Mouse (Mus musculus) forelimb bud, embryonic 11.5 days (tissue): ENCODE results near the gene Itgb8.
A peak's percentile ranks its signal among the peaks of the same experiment; 100 is the strongest.

ENCODE experiments used
- DNase-seq: peaks from one replicate; pipeline ENCODE4 v3.0.0-alpha.2; 2012; ENCODE audit warnings: low read depth, low spot score

Gene Itgb8

DNA sequence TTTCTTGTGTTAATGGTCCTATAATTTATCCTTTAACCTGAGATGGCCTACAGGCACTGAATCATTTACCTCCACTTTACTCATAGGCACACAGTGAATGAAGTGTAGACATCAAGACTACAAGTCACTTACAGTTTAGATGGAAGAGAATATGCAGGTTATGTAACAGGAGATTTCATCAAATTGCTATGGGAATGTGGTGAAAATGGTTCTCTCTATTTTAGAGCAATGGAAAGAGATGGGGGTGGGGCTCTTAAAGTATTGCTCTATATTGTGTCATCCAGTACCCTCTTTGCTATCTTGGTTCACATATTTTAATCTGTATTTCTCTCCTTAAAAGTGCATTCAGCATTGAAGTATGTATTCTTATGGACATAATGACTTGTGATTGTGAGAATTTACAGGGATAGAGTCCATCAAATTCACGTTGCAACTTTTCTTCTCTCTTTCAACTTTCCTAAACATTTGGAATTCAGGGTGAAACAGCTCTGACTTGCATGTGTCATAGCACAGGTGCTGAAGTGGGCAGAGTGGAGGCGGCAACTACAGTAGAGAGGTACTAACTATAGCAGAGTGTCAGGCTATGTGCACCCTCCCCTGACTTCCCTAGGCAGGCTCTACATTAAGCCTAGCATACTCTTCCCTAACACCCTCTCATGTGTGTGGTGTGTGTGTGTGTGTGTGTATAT is 29.1 kb downstream of the Itgb8 start:
- DNase-seq, result no peak

- no peak for DNase-seq
These were observed 31.2 kb downstream of the Itgb8 start for GRCm38 (mm10) chr12:119207464-119207801.

- DNase-seq, result no peak
These were observed 31.7 kb downstream of the Itgb8 start for GRCm38 (mm10) chr12:119206711-119207463.

GRCm38 (mm10) chr12:119204411-119204810 is 34.2 kb downstream of the Itgb8 start:
- DNase-seq, result no peak

DNA sequence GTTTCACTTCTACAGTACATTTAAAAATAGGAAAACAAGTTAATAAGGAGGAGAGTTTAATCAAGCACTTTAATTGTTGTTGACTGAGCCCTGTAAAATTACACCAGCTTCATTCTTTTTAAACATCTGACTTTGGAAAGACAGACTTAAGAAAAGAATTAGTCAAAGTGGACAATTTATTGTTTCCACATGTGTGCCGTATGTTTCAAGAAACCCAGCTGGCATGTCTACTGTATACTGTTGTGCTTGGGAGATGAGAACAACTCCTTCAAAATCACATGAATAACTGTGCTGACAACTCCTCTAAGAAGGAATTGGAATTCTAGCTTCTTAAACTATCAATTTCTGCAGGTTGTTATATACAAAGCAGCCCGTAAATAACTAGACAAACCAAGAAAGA is 35.8 kb downstream of the Itgb8 start:
- peak; percentile 9 for DNase-seq

- no peak for DNase-seq
These were observed 43.5 kb downstream of the Itgb8 start for GRCm38 (mm10) chr12:119195145-119195544.

DNA sequence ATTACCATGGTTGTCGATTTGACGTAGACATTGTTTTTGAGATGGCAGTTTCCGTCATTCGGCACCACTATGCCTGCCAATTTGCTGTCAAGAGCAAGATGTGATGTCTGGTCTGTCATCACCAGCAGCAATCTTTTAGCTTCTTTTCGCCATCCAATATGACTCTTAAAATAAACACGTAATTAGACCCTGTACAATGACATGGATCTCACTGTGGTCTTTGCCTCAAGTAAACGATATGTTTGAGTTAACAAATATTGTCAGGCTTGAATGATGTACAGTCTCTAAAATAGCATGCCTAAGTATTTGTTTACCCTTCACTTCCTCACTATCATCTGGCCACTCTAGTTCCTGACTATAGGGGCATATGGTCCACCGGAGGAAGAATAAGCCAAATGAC is 48.8 kb downstream of the Itgb8 start:
- DNase-seq, result no peak

DNA sequence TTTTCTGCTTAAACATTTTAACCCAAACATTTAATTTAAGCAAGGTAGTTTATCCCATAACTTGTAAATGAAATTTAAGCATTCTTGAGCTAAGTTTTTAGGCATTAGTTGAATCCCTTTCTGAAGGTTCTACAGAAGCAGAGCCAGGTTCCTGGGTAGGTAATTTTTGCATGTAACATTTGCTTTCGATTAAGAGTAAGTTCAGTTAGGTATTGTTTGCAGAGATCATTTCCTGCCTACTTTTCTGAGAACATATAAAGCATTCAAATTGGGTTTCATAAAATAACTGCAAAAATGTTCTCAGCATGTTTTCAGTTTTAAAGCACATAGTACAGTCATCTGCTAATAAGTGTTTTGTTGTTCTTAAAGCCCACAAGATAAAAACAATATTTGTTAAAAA is 53.2 kb downstream of the Itgb8 start:
- DNase-seq, result no peak

DNA sequence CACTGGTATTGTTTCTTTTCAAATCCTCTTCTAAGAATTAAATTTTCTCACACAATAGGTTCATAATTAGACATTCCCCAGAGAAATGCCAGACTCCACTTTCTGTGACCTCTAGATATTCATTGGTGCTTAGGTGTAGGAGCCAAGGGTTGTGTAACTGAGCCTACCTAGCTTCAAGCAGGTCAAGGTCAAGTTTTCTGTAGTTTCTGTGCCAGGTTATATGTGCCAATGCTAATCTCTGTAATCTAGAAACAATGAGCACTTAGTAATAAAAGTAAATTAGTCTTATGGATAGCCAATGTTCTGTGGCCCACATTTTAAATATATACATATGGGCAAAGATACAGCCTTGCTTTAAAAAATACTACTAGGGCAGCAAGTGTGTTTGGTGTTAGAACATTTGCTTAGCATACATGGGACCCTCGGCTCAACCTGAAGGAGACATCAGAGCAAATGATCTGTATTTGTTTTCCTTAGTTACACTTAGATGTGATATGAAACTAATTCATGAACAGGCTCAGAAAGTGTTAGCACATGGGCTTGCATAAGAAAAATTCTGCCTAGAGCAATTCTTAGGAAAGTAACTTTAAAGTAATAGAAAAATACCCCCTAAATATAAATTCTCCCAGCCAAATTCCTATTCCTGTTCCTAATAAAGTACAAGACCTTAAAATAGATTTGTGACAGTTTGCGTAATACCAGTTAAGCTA is 56.2 kb downstream of the Itgb8 start:
- no peak for DNase-seq

DNA sequence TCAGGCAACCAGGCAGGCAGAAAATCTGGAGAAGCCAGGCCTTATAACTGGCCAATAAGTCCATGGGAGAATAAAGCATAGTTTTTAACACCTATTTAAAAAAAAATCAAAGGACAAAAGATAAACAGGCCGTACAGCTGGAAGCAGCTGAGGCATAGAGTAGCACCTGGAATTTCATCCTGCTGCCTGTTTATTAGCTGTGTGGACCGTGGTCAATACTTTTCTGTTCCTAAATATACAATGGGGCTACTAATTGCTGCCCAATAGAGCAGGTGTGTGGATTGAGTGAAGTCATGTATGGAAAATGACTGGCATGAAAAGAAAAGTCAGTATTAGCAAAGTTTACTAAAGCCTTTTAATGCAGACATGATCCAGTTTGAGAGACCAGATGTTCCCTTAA is 62.6 kb downstream of the Itgb8 start:
- DNase-seq, result peak; percentile 7

- DNase-seq, result no peak
These were observed 68.6 kb downstream of the Itgb8 start for GRCm38 (mm10) chr12:119169828-119170539.

GRCm38 (mm10) chr12:119169143-119169542 is 69.5 kb downstream of the Itgb8 start:
- DNase-seq, result no peak

GRCm38 (mm10) chr12:119165115-119165514 is 73.5 kb downstream of the Itgb8 start:
- no peak for DNase-seq

DNA sequence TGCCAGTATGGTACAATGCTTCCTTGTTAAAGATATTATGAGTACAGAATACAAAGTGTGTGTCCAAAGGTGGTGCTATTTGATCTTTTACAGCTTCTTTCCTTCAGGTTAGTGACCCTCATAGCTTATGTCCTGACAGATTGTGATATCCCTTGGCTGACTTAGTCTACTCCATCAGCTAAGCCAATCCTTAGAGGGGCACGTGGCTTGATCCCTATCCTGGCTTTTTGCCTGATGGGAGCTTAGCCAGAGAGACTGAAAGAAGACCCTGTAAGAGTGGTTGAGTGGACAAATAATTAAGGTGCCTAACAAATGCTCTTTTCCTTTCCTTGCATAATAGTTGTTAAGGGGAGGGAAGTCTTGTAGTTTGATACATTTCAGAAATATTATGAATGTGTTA is 73.9 kb downstream of the Itgb8 start:
- DNase-seq, result no peak

GRCm38 (mm10) chr12:119164176-119164575 is 74.4 kb downstream of the Itgb8 start:
- DNase-seq, result no peak

DNA sequence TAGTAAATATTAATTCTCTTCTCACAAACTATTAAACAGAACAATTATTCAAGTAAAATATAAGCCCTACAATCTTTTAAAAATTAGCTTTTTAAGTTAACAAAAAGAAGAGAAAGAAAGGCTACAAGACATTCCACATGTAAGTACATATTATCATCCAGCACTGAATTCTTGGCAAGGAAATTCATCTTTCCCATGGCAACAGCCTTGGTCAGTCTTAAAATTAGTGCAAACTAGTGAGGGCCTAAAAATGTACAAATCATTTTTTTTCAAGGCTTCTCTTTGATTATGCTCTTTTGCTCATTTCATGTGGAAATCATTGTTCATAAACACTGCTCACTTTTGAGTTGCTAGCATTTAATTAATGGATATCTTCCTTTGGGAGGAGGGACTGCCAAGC is 77.8 kb downstream of the Itgb8 start:
- no peak for DNase-seq

- DNase-seq, result no peak
These were observed 79.2 kb downstream of the Itgb8 start for GRCm38 (mm10) chr12:119159254-119159933.

- no peak for DNase-seq
These were observed 80.9 kb downstream of the Itgb8 start for GRCm38 (mm10) chr12:119157686-119158085.

- no peak for DNase-seq
These were observed 81.5 kb downstream of the Itgb8 start for GRCm38 (mm10) chr12:119157068-119157467.

- DNase-seq, result no peak
These were observed 83.0 kb downstream of the Itgb8 start for GRCm38 (mm10) chr12:119155566-119155965.

DNA sequence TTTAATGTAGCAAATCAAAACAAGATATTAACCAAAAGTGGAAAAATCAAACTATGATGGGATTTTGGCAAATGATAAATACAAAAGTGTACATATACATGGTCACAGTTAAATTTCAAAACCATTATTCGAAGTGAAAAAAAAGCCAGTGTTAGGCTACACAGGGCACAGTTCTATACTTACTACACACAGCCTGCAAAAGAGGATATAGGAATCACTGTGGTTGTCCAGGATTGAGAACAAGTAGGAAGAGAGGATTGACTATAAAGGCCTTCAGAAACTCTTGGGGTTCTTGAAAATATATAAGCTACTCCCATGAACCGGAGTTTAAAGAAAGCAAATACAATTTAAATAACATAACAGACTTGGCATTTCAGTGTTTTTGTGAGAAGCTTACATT is 87.6 kb downstream of the Itgb8 start:
- DNase-seq, result no peak

DNA sequence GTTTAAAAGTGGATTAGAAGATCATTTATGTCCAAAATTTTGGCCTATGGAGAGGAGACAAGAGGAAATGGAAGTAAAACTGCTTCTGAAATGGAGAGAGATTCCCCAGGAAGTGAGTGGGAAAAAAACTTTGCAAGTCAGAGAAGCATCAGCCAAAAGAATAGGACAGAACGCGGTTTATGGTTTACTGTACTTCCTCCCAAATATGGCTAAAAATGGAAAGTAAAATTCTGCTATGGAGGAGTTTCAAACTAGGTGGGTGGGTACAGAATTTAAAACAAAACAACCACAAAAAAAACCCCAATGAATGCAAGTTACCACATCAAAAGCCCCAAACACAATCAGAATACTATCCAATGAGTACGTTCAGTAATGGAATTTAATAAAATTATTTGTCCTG is 90.8 kb downstream of the Itgb8 start:
- DNase-seq, result no peak
